Mouse (Mus musculus) embryo, embryonic 10.5 days (tissue): Measurements from ENCODE around the gene Tmem145.

Source experiments
- DNase-seq: peaks from one replicate; pipeline ENCODE4 v3.0.0-alpha.2; 2015; ENCODE audit warnings: low spot score

Gene Tmem145

DNA sequence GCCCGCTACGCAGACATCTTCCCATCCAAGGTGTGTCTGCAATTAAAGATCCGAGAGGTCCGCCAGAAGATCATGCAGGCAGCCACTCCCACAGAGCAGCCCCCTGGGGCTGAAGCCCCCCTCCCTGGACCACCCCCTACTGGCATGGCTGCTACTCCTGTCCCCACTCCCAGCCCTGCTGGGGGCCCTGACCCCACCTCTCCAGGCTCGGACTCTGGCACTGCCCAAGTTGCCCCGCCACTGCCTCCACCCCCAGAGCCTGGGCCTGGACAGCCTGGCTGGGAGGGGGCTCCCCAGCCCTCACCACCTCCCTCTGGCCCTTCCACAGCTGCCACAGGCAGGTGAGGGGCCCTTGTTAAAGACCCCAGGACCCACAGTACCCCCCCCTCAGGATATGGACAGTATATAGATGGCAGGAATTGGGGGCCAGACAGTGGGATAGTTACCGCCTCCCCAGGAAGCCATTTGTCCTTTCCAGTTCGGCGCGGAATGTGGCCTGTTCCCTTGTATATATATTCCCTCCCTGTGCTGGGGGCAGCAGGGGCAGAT is 12.6 kb upstream of the Tmem145 start:
- no peak for DNase-seq

DNA sequence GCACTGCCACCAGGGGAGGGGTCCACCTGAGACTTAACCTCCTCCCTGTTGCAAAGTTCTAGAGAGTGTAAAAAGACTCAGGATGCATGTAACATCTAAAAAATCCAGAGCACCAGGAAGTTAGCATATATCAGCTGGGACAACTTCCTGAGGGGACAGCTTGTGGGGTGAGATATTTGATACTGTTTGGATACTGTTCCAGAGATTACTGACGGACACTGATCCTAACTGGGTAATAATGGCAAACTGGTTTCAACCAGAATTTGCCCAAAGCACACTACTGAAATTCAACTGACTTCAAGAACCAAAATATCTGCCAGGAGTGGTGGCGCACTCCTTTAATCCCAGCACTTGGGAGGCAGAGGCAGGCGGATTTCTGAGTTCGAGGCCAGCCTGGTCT is 11.4 kb upstream of the Tmem145 start:
- no peak for DNase-seq

DNA sequence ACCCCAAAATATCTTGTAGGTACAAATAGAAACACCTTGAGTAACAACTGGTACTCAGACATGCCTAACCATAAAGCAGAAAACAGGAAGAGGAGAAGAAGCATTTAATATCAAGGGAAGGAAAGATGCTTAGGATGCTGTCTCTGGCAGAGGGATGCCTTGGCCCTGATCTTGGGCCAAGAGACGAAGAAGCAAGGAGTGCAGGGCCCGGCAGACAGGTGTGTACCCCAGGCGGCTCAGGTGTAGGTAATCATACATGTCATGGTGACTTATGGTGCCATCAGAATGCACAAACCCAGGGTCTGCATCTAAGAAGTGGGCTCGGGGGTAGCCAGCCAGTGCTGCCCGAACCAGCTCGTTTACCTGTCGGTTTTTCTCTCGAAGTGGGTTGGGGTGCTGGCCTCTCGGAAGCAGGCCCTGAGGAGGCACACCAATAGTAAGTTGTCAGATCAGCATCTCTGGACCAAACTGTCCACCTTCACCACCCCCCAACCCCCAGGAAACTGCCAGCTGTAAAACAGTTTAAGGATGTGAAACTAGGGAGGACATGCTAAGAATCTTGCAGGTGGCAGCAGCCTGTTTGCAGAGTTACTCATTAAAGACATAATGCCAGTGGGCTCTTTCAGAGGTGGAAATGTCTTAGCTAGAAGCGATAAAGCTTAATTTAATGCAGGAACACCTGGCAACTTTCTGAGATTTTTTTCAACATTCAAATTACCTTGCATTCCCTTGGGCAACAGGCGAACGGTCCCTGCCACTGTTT is 10.8 kb upstream of the Tmem145 start:
- no peak for DNase-seq

DNA sequence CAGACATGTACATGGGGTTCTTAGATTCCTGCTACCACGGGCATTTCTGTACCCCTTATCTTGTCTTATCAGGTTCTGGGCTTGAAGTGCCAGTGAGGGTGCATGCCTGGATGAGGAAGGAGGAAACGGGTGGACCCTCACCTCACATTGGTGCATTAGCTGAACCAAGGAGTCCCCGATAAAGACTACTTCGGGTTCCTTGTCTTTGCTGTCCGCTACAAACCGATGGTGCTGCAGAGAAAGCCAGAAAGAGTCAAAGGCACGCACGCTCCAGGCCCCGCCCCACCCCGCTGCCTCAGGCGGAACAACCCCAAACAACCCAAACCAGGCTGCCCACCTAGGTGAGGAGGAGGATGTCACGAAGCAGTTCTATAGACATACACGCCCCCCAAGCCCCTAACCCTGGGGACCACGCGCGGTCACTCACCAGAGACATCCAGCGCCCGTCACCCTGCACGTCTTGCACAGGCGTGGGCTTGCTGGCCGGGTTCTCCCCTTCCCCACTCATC is 8.9 kb upstream of the Tmem145 start:
- DNase-seq = peak; percentile 60

DNA sequence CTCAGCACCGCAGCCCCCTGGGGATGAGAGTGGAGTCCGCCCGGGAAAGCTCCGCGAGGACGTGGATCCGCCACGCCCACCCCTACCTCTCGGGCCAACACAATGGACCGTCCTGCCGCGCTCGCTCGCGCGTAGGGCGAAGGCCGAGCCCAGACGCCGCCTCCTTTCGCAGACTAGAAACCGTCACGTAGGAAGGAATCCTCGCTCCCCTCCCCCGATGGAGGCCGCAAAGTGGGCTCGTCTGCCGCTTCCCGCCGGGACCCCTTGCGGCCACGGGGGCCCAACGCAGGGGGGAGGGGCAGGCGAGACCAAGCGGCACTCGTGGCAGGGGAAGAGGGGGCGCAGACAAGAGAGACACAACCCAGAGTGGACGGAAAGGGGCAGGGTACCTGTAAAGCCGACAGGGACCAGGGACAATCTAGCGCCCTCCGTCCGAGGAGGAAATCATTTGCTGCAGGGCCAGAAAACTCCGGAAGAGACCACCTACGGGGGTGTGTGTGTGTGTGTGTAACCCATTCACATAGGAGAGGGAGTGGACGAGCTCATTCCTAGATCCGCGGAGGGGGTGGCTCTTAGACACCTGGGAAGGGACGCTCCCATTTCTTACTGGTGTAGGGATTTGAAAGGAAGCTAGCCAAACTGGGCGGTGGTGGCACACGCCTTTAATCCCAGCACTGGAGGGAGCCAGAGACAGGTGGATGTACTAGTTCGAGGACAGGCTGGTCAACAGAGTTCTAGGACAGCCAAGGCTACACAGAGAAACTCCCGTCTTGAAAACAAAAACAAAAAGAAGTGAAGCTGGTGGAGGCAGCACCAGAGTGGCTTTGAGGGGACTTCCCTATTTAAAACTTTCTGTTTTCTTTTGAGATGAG is 8.2 kb upstream of the Tmem145 start, which contains the start of gene Pafah1b3:
Gene Pafah1b3, minus strand, starts transcription at position 533 of the 872 bp plus-strand sequence.
- peak; percentile 98 for DNase-seq

DNA sequence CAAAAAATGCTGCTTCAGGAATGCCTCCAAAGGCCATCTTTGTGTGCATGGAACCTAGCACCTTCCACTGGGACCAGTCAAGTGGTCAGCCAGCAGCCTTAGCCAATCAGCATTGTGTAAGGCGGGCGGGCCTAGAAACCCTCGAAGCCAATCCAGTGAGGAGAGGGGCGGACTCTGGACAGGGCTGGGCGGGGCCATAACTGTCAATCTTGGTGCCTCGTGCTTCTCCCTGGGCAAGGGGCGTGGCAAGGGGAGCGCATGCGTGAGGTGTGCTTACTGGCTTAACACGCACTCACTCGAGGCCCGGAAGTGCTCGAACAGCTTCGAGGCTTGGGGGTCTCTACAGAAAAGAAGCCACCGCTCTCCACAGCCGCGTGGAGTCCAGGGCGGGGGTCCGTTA is 4.8 kb upstream of the Tmem145 start, which contains the start of gene Prr19:
Gene Prr19, plus strand, starts transcription at position 349 of the 400 bp plus-strand sequence.
- peak; percentile 82 for DNase-seq

DNA sequence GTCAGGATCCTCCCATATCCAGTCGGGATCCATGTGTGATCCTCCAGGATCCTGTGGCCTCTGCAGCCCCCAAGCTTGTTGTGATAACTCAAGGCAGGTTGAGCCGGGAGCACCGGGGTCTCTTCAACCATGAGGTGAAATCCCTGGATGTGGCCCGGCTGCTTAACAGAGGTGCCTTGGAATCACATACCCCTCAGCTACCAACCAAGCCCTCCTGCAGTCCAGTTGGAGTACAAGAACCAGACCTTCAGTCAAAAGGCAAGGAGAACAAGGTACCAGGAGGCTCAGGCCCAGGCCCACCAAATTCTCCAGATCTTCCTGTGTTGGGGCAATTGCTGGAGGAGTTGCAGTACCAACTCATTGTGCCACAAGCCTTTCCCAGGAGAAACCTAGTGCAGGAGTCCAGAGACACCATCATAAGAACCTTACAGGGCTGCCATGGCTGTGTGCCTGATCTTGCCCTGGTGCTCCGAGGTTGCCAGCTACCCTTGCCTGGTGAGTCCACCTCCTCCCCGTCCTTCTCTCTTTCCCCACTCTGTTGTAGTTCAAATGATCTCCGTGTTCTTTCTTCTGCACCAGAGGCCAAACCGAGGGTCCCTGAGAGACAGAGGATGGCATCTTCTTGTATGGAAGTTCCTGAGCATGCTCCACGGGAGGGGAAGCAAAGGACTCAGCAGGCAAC is 2.8 kb upstream of the Tmem145 start:
- no peak for DNase-seq

DNA sequence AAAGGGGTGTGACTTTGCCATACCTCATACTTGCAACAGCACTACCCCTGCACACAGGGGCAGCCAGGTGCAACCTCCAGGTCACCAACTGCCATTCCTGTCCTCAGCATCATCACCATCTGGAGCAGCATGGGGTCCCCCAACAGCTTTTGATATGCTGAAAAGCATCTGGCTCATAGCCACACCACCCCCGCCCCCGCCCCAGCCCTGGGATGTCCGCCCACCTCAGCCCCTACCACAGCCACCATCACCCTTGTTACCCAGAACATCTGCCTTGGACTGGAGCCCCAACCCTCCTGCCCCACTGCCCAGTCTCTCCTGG is 2.3 kb upstream of the Tmem145 start:
- no peak for DNase-seq

DNA sequence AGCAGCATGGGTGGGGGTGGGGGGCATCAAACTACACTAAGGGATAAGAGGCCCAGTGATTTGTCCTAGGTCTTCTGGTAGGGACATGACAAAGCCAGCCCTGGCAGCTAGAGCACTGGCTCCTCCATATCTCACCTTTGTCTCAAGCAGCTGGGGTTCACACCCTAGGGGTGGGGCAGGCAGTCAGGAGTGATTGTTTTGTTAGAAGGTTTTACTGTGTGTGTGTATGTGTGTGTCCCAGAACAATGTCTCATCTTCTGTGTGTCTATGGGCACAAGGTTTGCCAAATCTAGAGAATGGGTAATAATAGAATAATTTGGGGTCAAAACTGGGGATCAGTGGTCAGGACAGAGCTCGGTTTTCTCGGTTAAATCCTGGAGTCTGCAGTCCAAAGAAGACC is 425 bp upstream of the Tmem145 start:
- no peak for DNase-seq

DNA sequence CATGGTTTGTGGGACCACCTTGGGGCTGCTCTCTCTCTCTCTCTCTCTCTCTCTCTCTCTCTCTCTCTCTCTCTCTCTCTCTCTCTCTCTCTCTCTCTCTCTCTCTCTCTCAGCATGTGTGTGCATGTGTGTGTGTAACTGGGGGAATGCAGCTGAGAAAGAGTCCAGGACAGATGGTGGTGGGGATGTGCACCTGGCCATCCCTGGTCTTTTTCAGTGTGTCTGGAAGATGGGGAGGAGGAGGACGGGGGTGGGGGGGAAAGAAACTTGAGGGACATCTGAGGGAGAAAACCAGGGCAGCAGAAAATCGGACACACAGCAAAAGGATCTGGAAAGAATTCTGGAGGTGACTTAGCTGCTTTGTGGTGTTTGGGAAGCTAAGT is 699 bp downstream of the Tmem145 start:
- no peak for DNase-seq

DNA sequence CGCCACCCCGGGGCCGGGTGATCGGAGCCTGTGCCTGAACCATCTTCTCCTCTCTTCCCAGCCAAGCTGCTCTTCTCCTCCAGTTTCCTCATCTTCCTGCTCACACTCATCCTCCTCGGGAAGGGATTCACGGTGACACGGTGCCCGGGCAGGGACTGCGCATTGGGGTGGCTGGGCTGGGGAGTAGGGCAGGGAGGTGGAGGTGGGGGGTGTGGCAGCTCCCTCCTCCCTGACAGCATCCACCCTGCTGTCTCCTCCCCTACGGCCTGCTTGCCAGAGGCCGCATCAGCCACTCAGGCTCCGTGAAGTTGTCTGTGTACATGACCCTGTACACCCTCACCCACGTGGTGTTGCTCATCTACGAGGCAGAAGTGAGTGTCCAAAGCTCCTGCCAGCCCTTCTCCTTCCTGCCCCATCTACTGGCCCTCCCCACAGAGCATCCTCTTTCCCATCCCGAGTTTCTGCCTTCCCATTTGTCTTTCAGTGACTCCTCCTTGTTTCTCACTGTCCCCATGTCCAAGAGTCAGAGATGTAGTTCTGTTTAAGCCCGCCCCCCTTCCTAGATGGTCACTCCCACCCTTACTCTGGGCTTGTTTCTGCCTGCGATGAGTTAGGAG is 2.9 kb downstream of the Tmem145 start:
- DNase-seq = no peak

DNA sequence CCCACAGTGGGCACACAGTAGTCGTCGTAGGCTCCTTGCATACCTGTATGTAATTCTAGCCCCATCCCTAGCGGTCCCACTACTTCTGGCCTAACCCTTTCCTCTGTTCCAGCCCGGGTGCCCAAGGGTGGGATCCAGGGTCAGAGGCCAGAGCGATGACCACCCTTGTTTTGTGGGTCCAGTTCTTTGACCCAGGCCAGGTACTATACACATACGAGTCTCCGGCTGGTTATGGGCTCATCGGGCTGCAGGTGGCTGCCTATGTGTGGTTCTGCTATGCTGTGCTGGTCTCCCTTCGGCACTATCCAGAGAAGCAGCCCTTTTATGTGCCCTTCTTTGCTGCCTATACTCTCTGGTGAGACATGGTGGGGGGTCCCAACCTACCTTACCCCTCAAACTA is 3.5 kb downstream of the Tmem145 start:
- no peak for DNase-seq

DNA sequence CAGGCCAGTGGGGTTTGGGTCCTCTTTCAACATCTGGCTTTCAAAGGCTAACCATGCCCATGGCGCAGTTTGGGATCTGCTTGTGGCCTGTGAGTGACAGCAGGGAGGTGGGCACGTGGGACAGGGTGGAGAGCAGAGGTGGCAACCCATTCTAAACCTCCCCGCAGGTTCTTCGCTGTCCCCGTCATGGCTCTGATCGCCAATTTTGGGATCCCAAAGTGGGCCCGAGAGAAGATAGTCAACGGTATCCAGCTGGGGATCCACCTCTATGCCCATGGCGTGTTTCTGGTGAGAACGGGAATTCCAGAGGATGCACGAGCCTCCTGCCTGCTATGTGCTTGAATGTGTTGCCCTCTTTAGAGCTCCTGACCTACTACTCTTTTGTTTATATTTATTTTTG is 5.3 kb downstream of the Tmem145 start:
- DNase-seq = no peak

DNA sequence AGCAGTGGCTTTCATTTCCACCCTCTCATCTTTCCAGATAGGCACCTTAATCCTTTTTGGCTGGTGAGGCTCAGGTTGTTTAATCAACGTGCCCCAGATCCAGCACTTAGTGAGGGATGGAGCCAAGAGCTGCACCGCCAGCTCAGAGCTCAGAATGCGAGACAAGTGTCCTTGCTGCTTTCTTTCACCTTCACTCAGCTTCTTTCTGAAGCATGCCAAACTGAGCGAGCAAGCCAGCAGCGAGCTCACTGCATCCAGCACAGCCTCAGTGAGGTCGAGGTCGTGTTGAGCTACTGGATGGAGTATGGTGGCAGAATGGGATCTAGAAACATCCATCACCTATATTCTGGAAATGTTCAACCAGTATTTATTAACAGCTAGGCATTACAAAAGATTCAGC is 7.4 kb downstream of the Tmem145 start:
- no peak for DNase-seq

DNA sequence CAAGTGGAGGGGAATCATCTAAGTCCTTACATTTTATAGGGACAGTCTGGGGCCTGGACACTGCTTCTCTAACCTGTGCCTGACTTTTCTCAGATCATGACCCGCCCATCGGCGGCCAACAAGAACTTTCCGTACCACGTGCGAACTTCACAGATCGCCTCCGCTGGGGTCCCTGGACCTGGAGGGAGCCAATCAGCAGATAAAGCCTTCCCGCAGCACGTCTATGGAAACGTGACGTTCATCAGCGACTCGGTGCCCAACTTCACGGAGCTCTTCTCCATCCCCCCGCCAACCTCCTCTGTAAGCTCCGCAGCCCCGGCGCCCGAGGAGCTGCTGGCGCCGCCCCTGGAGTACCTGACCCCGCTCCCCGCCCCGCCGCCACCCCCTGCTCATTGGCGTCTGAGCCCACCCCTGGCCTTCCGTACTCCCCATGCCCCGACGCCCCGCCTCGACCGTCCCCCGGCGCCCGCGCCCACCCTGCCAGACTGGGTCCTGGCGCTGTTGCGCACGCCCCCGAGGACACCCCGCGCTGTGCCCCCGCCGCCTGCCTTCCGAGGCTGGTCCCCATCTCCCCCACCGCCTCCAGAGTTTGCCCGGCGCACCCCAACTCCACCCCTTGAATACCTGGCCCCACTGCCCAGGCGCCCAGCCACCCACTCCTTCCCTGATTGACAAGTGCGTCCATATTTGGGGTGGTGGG is 8.8 kb downstream of the Tmem145 start:
- peak; percentile 36 for DNase-seq

DNA sequence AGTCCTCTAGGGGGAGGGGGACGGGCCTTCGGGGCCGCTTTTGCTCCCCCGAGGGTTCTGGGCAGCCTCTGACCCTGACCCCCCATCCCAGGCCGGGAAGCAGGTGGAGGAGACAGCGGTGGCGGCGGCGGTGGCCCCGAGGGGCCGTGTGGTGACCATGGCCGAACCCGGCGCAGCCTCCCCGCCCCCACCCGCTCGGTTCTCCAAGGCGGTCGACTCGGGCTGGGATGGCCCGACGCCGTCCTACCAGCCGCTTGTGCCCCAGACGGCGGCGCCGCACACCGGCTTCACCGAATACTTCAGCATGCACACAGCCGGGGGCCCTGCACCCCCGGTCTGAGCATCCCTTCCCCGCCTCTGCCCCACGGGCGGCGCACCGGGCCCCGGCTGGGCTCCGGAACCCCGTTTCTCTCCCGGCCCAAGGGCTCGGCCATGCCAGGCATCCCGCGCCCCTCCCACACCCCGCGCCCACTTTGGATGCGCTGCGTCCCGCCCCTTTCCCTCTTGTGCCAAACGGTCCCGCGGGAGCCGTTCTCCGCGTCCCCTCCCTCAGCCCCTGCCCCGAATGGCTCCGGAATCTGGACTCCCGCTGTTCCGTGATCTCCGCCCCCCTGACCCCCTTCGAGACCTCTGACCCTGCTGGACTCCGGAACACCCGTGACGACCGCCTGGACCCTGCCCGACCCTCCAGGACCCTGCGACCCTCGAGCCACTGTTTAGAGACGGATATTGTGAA is 9.6 kb downstream of the Tmem145 start:
- DNase-seq = peak; percentile 57

DNA sequence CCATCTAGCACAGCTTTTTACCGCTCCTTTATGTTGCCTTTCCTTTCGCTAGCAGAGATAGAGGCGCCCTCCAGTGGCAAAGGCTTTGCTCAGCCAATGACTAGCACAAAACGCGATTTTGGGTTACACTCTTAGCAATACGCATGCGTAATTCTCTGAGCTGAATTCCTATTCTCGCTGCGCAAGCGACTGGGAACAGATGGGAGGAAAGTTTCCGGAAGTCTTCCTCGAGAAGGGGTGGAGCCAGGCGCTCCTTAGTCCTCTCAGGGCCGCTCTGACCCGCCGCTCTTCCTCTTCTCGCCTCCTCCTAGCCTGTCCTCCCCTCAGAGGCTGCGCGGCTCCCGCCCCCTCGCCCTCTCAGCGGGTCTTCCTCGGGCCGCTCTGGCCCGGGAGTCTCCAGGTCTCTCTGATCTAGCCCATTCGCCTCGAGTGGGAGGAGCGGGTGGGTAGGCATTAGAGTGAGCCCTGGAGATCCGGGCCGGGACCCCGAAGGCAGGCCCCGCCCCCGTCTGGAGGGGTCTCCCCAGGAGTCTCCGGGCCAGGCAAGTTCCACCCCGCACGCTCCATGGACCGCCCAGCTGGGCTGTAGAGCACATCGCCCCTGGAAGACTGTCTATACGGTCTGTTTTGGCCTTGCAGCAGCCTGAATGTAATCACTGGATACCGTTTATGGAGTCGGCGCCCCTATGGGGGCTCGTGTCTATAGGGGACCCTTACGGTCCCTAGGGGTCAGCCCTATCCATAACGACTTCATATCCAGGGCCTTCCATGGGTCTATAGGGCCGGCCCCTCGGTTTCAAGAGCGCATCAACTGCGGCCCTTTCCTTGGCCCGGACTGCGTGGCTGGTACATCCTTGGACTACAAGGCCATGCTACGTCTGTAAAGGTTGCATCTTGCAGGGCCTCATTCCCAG is 10.9 kb downstream of the Tmem145 start, which contains the start of gene Megf8:
Gene Megf8, plus strand, starts transcription at position 633 of the 914 bp plus-strand sequence.
- DNase-seq = peak; percentile 100

DNA sequence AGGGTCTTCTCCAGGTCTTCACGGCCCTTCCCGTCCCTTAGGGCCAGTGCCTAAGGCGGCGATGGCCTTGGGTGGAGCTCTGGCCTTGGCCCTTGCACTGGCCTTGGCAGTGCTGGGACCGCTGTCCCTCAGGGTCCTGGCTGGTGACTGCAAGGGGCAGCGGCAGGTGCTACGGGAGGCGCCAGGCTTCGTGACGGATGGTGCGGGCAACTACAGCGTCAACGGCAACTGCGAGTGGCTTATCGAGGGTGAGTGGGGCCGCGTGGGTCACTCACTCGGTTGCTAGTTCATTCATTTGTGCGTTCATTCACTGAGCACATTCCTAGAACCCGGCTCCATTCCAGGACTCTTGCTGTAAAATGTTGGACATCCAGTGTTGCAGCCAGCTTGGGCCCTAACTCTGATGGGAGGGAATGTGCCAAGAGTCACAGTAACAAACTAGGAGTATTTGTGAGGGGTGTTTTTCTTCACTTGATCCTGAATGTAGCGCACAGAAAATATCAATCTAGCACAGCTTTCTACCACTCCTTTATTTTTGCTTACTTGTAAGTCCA is 11.6 kb downstream of the Tmem145 start:
- DNase-seq = no peak

DNA sequence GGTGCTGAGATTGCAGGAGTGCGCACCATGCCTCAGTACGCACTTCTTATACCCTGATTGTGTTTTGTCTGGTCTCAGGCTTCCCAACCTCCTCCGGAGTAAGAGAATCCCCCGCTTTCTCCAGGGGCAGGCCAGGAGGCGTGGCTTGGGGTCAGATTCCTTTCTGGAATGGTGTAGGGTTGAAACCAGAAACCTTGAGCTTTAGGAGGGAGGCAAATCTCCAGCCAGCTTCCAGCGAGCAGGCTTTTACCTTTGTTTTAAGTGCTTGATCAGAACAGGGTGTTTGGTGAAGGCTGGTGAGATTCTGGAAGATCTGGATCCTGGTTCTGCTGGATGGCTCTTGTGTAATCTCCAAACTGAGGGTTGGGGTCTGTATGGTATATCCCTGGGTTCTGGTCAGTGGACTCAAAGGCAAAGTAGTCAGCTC is 16.2 kb downstream of the Tmem145 start:
- DNase-seq = peak; percentile 93
